Mouse (Mus musculus): ENCODE data around the gene Mfsd12.

- TF ChIP-seq MAX (IDR thresholded peaks at IDR 0.05; ENCODE audit: low read depth) (no peak), POLR2A (IDR thresholded peaks at IDR 0.05; ENCODE audit: insufficient read length, low read depth) (no peak)
Measured at GRCm38 (mm10) chr10:81395127-81395526, 37.8 kb downstream of the Mfsd12 start.
